Mouse (Mus musculus): ENCODE measurements around the gene H1fnt.

The H1fnt gene

GRCm38 (mm10) chr15:98257193-98257592, at the start of gene H1fnt:
H1fnt (minus strand) TSS chr15:98257293.
- DNase-seq (ENCODE audit: low read depth in 2 of 2, low spot score in 2 of 2) = no peak

GRCm38 (mm10) chr15:98295628-98296551, 38.8 kb upstream of the H1fnt start, which contains the start of gene Zfp641:
Zfp641 (minus strand) TSS chr15:98296161.
- DNase-seq (ENCODE audit: low read depth in 2 of 2, low spot score in 2 of 2) = no peak

GRCm38 (mm10) chr15:98293651-98294050, 36.6 kb upstream of the H1fnt start:
- DNase-seq (ENCODE audit: low read depth in 2 of 2, low spot score in 2 of 2) = no peak

- DNase-seq (ENCODE audit: low read depth in 2 of 2, low spot score in 2 of 2) = no peak
These were observed 31.5 kb upstream of the H1fnt start for GRCm38 (mm10) chr15:98288566-98288965.

- DNase-seq (ENCODE audit: low read depth in 2 of 2, low spot score in 2 of 2) = no peak
These were observed 29.3 kb upstream of the H1fnt start for GRCm38 (mm10) chr15:98286418-98286817.

GRCm38 (mm10) chr15:98257776-98258175, 683 bp upstream of the H1fnt start:
- DNase-seq (ENCODE audit: low read depth in 2 of 2, low spot score in 2 of 2) = no peak

GRCm38 (mm10) chr15:98256271-98256670, 822 bp downstream of the H1fnt start:
- no peak for DNase-seq (ENCODE audit: low read depth in 2 of 2, low spot score in 2 of 2)

- DNase-seq (ENCODE audit: low read depth in 2 of 2, low spot score in 2 of 2) = no peak
These were observed 21.7 kb downstream of the H1fnt start for GRCm38 (mm10) chr15:98235442-98235841.

- no peak for DNase-seq (ENCODE audit: low read depth in 2 of 2, low spot score in 2 of 2)
These were observed 22.7 kb downstream of the H1fnt start, which contains the start of gene Olfr286 for GRCm38 (mm10) chr15:98234350-98234749. Olfr286 (minus strand) TSS chr15:98234450.

GRCm38 (mm10) chr15:98226096-98226495, 31.0 kb downstream of the H1fnt start:
- no peak for DNase-seq (ENCODE audit: low read depth in 2 of 2, low spot score in 2 of 2)

GRCm38 (mm10) chr15:98225610-98226009, 31.5 kb downstream of the H1fnt start:
- no peak for DNase-seq (ENCODE audit: low read depth in 2 of 2, low spot score in 2 of 2)

- no peak for DNase-seq (ENCODE audit: low read depth in 2 of 2, low spot score in 2 of 2)
These were observed 34.7 kb downstream of the H1fnt start for GRCm38 (mm10) chr15:98222377-98222776.

GRCm38 (mm10) chr15:98220877-98221276, 36.2 kb downstream of the H1fnt start, which contains the start of the genes Gm44579 and Olfr287:
Gm44579 (minus strand) TSS chr15:98220977.
Olfr287 (minus strand) TSS chr15:98221056.
- no peak for DNase-seq (ENCODE audit: low read depth in 2 of 2, low spot score in 2 of 2)

- no peak for DNase-seq (ENCODE audit: low read depth in 2 of 2, low spot score in 2 of 2)
These were observed 43.0 kb downstream of the H1fnt start for GRCm38 (mm10) chr15:98214130-98214529.

GRCm38 (mm10) chr15:98213336-98213870, 43.7 kb downstream of the H1fnt start:
- no peak for DNase-seq (ENCODE audit: low read depth in 2 of 2, low spot score in 2 of 2)

GRCm38 (mm10) chr15:98209676-98210075, 47.4 kb downstream of the H1fnt start:
- DNase-seq (ENCODE audit: low read depth in 2 of 2, low spot score in 2 of 2) = no peak
